Mouse (Mus musculus) skeletal muscle tissue, adult 2 months (tissue): ENCODE data around the gene Zfp12.
"Not testable (repeated sequence)": the region's sequence is repeated elsewhere in the genome, so short reads cannot be mapped to it uniquely, and the experiment has no call there.

ENCODE experiments used
- DNase-seq: peaks from one replicate; pipeline ENCODE4 v3.0.0-alpha.2; 2012; ENCODE audit warnings: low read depth, low spot score

Zfp12 gene

DNA sequence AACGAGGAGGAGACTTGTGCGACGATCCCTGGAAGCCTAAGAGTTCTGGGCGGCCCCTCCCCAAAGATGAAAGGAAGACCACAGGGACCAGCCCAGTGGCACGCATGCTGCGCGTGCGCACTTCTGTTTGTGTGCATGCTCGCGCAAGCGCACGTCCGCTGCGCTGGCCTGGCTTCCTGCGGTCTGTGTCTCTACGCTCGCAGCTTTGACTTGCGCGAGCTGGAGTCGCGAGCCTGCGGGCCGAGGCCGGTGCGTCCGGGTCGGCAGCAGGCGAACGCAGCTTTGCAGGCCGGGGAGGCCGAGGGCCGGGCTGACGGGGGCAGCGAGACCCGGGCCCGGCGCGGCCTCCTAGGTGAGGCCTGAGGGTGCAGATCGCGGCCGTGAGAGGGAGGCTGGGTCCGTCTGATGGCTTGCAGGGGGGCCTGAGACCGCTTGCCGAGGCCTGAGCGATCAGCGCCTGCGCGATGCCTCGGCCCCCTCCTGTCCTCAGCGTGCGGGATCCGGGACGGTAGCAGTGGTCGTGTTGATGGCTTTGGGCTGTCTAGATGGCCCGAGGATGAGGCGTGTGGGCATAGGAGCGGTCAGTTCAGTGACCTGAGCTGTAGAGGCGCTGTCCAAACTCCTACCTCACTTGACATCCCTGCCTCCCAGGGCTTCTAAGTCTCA lies at the start of gene Zfp12:
Zfp12 (plus strand) TSS at position 136 of the 666 bp plus-strand sequence.
- peak; percentile 98 for DNase-seq

DNA sequence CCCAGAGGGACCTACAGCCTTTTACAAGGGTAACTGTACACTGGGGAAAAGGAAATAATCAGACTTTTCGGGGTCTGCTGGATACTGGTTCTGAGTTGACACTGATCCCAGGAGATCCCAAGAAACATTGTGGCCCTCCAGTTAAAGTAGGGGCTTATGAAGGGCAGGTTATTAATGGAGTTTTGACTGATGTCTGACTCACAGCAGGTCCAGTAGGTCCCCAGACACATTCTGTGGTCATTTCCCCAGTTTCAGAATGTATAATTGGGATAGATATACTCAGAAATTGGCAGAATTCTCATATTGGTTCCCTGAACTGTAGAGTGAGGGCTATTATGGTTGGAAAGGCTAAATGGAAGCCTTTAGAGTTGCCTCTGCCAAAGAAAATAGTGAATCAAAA lies 46.9 kb upstream of the Zfp12 start:
- DNase-seq = not testable (repeated sequence)

DNA sequence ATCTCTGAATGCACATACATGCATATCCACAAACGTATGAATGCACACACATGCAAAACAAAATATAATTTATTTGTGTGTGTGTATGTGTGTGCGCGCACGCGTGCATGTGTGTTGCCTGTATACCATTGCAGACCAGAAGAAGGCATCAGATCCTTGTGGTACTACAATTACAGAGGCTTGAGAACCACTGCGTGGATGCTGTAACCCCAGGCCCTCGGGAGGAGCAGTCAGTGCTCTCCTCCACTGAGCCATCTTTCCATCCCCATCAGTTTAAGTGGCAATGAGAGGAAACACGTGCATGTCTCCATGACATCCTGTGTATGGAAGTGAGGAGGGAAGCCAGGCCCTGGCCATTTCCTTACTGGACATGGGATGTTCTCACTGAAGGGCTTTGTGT lies 42.2 kb upstream of the Zfp12 start:
- DNase-seq = no peak

DNA sequence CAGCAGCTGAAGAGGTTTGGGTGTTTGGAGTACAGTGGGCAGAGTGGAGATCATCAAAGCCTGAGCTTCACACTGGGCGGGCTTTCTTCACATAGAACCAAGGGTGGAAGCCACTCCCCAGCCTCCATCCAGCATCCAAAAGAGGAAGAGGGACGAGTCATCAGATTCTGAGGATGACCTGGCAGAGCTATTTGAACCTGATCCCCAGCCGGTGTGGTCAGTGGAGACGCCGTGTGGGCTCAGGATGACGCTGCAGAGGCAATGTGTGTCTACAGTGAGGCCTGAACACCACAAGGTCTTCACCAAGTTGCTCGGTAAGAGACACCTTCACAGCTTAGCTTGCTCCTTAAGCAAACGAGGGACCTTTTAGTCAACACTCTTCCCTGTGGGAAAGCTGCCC lies 40.2 kb upstream of the Zfp12 start:
- not testable (repeated sequence) for DNase-seq

DNA sequence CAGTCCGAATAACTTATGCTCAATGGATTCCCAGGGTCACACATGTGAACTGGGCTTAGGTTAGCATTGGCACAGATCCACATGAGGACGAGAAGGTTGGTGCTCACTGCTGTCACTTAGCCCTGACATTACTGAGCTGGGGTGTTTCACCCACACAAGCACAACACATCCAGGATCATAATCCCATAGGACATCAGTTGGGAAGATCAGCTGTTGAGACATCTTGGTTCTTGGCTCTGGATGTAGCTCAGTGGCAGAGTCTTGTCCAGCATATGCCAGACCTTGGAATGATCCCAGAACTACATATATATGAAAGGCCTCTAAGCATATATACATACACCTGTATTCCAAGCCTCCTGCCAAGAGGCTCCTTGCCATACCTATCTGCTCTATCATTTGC lies 39.8 kb upstream of the Zfp12 start:
- no peak for DNase-seq

DNA sequence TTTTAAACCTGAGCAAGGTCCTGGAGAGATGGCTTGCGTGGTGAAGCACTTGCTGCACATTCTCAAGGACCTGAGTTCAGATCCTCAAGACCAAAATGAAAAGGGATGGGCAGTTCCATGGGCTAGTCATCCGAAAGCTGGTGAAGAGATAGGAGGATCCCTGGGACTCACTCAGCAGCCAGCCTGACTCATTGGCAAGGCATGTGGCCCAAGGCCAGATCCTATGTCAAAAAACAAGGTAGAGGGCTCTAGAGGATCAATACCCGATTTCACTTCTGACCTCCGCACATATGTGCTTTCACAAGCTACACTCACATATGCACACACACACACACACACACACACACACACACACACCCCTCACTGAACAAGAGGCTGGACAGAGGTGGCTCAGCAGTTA lies 38.5 kb upstream of the Zfp12 start:
- DNase-seq = no peak

DNA sequence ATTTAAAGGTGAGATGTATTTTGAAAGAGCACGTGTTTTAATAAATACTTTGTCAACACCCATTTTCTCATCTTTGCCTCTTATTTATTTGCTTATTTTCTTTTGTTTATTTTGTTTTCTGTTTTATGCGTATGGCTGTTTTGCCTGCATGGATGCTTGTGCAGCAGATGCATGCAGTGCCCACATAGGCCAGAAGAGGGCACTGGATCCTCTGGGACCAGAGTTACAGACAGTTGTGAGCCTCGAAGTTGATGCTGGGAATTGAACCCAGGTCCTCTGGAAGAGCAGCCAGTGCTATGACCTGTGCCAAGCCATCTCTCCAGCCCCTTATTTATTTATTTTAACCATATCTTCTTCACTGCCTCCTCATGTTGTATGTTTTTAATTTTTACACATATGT lies 29.9 kb upstream of the Zfp12 start:
- DNase-seq = no peak

DNA sequence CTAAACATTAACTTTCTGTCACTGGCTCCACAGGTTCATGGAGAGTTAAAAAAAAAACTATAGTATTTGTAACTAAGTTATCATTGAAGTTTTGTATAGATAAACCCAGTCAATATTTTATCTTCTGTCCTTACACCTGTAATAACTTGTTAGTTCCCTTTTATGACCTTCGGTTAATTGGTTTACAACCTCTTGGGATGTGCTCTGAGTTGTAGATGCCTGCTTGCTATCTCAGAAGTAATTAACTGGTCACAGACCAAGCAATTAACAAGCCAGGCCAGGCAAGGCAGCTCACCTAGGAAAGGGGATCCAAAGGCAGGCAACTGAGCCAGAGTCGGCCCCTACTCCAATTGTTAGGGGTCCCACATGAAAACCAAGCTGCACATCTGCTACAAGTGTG lies 21.1 kb upstream of the Zfp12 start:
- no peak for DNase-seq

DNA sequence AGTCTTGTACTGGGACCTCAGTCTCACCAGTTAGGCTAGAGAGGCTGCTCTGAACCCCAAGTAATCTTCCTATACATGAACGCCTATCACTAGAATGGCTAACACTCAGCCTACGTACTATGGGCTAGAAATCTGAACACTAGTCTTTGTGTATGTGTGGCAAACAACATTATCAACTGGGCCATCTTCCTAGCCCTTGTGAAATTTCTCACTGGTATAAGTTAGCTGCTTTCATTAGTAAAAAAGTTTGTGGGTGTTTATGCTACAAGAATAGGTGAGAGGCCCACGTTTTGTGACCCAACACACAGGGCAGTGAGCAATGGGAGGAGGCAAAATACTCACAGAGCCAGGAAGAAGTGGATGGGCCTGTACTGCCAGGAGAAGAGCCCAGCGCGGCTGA lies 14.0 kb upstream of the Zfp12 start:
- DNase-seq = no peak

DNA sequence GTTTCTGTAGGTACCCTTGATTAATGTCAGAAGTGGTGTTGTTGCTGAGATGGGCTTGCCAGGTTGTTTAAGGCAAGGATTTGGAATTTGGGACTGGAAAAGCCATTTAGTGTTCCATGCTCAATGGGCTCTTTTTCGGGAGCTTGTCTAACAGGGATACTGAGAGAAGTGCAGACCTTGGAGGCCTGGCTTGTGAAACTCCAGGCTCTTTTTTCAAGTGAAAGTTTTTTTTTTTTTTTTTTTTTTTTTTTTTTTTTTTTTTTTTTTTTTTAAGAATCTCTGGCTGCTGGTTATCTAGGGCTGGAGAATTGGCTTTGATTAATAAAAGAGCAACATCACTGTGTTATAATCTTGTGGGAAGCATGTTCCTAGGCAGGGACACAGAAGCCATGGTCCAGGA lies 12.7 kb upstream of the Zfp12 start:
- no peak for DNase-seq

DNA sequence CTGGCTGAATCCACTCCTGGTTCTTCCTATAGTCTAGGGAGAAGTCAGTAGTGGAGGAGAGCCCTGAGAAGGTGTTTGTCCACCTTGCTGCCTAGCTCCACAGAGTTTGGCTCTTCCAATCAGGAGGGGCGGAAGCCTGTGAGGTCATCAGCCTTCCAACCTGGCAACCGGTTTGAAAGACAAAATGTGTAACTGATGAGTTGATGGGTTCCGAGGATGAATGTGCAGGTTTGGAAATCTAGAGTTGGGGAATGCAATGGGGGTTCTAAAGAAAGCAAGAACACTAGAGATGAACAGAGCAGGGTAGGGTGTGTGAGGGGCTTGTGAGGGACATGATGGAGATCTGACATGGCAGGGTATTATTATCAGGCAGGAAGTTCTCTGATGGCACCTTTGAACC lies 8.2 kb upstream of the Zfp12 start, which contains the start of gene Spdye4a:
Spdye4a (minus strand) TSS at position 101 of the 400 bp plus-strand sequence.
- DNase-seq = no peak

DNA sequence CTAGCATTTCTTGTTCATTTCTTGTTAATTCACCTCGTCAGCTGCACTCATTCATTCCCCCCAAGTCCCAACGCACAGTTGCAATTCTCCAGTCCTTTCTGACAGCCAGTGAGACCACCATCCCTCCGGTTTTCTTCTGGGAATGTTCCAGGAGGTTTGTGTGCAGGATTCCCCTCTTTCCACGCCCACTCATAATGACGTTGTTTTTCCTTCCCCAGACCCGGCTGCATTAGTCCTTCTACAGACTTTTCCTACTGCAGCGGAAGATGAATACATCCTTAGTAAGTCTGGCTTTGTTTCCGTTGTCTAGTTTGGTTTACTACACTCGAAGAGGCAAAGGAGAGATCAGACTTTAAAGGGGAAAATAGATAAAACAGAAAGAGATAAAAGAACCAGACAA lies 1.1 kb downstream of the Zfp12 start:
- no peak for DNase-seq

DNA sequence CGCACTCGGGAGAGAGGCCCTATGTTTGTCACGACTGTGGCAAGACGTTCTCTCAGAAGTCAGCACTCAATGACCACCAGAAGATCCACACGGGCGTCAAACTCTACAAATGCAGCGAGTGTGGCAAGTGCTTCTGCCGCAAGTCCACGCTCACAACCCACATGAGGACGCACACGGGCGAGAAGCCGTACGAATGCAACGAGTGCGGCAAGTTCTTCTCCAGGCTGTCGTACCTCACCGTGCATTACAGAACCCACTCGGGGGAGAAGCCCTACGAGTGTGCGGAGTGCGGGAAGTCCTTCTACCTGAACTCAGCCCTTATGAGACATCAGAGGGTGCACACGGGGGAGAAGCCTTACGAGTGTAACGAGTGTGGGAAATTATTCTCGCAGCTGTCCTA lies 10.0 kb downstream of the Zfp12 start:
- no peak for DNase-seq

DNA sequence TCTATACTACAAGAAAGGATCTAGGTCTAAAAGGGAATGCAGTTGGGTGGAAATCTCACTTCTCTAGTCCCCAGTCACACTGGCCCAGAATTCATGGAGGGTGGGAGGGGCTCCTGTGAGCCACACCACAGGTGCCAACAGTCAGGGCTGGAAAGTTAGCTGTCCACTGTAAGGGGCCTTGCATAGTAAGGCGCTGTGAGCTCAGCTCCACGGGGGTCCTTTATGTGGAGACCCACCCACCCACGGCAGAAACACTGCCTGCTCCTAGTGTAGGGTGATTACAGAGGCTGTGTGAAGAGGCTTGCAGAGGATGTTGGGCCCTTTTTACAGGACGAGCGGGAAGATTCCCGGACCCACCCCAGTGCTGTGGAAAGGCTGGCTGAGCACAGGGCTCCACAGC lies 17.1 kb downstream of the Zfp12 start:
- DNase-seq = no peak

DNA sequence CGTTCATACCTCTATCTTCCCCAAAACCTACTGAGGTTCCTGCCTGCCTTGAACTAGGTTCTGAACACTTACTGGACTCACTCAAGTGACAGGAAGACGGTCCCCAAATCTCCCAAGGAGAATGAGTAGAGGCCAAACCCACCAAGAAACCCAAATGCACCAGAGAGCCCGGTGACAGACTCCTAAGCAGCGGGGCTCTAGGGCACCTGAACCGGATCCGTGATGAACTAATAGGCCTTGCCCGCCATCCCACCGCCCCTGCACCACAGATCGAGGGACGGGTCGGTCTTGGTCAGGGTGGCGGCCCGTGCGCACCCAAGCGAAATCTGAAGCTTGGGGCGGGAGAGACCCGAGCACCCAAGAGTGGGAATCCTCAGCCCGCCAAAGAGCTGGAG lies 17.8 kb downstream of the Zfp12 start:
- DNase-seq = no peak

DNA sequence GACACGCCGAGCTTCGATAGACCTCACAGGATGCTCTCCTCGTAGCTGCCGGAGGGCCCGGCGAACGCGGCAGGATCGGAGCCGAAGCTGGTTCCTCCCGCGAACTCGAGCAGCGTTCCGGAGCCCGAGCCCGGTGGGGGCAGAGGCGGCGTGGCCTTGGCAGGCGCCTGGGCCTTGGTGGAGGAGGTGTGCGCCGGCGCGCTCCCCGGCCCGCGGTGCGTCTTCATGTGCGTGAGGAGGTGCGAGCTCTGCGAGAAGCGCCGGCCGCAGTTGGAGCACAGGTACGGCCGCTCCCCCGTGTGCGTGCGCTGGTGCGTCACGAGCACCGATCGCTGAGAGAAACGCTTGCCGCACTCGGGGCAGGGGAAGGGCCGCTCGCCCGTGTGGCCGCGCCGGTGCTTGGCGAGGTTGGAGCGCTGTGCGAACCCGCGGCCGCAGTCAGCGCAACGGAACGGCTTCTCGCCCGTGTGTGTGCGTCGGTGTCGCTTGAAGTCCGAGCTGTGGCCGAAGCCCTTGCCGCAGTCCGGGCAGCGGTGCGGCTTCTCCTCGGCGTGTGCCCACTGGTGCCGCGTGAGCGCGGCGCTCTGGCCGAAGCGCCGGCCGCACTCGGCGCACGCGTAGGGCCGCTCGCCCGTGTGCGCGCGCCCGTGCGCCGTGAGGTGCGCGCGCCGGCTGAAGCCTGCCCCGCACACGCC lies 18.4 kb downstream of the Zfp12 start:
- DNase-seq = no peak

DNA sequence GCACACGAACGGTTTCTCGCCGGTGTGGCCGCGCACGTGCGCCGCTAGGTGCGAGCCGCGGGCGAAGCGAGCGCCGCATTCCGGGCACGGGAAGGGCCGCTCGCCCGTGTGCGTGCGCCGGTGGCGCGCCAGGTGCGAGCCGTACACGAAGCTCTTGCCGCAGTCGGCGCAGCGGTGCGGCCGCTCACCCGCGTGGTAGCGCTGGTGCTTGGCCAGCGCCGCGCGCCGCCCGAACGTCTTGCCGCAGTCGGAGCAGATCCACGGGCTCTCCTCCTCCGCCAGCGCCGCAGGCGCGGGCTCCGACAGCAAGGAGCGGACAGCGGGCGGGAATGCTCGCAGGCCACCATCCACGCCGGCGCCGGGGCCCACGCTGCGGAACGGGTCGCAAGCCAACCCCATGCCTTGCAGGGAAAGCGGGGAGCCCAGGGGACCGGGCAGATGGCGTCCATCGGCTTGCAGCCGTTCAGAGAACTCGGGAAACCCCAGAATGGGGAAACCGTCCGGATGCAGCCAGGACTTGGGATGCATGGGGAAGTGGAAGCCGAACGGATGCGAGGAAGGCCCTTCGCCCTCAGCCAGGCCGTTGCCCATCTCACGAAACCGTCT lies 19.0 kb downstream of the Zfp12 start:
- no peak for DNase-seq

DNA sequence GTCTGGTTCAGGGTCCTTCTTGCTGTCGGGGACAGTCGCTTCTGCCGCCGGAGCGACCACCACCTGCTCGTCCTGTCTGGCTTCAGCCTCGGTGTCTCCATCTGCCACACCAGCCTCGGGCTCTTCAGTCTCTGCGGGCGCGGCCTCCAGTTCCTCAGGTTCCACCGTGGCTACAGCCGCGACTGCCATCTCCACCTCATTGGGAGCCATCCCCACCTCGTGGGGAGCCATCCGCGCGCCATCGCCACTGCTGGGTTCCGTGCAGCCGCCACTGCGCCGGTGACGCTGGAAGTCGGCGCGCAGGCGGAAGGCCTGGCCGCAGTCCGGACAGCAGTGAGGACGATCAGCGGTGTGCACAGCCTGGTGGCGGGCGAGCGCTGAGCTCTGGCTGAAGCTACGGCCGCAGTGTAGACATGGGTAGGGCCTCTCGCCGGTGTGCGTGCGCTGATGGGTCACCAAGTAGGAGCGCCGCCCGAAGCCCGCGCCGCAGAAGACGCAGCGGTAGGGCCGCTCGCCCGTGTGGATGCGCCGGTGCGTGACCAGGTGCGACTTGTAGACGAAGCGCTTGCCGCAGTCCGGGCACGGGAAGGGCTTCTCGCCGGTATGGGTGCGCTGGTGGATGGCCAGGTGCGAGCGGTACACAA lies 19.6 kb downstream of the Zfp12 start:
- DNase-seq = no peak

DNA sequence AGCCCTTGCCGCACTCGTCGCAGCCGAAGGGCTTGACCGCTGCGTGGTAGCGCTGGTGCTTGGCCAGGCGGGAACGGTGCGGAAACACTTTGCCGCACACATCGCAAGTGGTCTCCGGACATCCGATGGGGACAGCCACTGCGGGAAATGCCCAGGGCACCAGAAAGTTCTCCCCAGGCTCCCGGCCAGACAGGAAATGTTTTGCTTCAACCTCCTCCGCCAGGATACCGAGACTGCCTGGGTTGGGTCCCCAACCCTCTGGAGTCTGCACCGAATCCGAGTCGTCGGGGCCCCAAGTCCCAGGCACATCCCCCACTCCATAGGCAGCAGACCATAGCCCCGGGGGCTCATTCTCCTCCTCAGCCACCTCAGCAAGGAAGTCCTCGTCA lies 20.2 kb downstream of the Zfp12 start:
- no peak for DNase-seq

DNA sequence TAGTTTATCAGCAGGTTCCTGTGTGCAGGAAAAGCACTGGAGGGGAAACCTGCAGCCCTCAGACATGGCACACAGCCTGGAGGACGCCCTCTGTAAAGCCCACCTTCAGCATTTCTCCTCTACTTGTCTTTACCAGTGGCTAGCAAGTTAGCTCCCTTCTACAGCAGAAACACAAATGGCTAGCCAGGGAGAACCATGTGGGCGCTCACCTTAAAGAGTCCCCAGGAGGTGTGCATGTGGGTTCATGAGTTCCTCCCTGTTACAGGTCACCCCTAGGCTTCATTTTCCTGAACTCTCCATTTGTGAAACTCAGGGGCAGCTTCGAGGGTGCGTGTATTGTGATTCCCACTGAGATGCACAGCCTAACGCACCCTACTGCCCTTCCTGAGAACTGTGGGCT lies 20.8 kb downstream of the Zfp12 start:
- no peak for DNase-seq

DNA sequence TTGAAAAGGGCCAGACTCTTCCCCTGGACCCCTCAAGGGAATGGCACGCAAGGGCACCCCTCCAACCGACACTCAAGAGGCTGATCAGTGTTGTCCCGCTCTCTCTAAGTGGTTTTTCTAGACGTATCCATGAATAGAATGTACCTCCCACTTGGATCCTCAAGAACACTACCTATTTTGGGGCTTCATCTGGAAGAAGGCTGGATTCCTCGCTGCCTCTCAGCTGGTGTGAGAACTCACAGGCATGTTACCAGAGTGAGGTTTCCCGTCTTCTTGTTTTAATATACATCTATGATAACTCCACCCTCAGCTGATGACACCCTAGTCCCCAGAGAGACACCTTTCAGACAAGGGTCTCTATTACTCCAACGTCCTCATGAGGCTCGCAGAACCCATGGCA lies 26.7 kb downstream of the Zfp12 start:
- no peak for DNase-seq

DNA sequence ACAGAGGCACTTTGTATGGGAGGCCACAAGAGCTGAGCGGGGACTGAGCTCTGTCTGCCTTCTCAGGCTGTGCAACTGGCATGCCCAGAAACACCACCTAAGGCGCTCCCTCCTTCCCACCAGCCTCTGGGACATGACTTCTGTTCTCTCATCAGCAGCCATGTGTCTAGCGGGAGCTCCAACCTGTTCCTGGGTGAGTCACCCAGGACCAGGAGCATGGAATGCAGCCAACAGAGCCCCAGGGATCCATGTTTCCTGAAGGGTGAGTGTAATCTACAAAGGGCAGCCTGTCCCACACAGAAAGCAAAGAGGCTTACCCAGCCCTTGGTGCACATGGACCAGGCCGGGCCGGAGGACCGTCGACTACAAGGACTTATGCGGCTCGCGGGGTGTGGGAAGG lies 29.7 kb downstream of the Zfp12 start:
- DNase-seq = no peak

DNA sequence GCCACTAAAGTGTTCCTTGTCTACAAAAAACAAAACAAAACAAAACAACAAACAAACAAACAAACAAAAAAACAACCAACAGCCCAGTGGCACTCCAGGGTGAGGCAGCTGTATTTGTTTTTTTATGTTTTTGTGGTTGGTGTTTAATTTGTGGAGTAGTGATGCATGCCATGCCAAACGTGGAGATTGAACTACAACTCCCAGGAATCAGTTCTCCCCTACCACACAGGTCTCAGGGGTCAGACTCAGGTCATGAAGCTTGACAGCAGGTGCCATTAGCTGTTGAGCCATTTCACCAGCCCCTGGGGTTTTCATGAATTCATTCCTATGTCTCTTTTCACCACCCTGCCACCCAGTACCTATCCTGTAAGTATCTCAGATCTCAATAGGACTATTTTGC lies 30.4 kb downstream of the Zfp12 start:
- no peak for DNase-seq
